Mouse (Mus musculus) megakaryocyte, embryonic 14.5 days (primary cell): ENCODE measurements around the gene Wiz.

Experiments
- FLI1 ChIP-seq: IDR thresholded peaks from 2 replicates; pipeline ENCODE4 v1.6.1; 2012; ENCODE audit warnings: low read length, inconsistent platforms, mixed read lengths
- GATA1 ChIP-seq: IDR thresholded peaks from 3 replicates; pipeline ENCODE4 v1.6.1; 2012; ENCODE audit warnings: mixed read lengths, low read length, inconsistent platforms, borderline replicate concordance

DNA sequence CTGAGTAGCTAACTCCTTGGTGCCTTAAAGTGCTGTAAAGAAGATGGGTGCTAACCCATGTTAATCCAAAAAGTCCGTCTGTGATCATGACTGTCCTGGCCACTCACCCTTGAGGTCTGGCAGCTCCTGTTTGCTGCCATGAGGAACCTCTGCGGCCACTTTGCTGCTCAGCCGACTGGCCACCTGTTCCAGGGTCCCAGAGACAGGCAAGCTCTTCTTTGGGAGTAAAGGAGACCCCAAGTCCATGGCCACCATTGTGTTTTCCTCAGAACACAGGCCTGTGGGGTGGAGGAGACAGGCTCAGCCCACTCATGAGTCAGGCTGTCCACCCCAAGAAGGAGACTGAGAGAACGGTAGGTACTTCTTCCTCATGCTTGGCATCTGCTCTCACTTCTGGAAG lies 26.6 kb downstream of the Wiz start:
- TF ChIP-seq GATA1, result no peak
- TF ChIP-seq FLI1, result no peak
